In genomic region chr10:116432421-116432820, GRCm38 (mm10) we compare ENCODE assay signal across 25 mouse cellular contexts. TPM values are rescaled to one million over a fixed set of nuclear protein-coding genes. Genes with fewer than 3 reads are reported as not detected.
"Had no signal": no experiment of that assay in that cellular context is flagged by ENCODE, and none has a peak within 500 bp of the region (broad histone marks: within the 10 kb centered on the region; RNA-seq: fewer than 3 reads in every experiment).

No protein-coding gene starts in this region.

- H3K9ac ChIP-seq: kidney, embryonic 15.5 days; limb, embryonic 13.5 days; liver, embryonic 12.5 days; liver, embryonic 15.5 days; lung, embryonic 15.5 days; midbrain, embryonic 13.5 days; neural tube, embryonic 13.5 days had no signal

- H3K36me3 ChIP-seq: kidney, embryonic 15.5 days; liver, embryonic 12.5 days; liver, embryonic 15.5 days; lung, embryonic 15.5 days had no signal

- H3K27me3 ChIP-seq: kidney, embryonic 15.5 days; limb, embryonic 13.5 days; liver, embryonic 12.5 days; liver, embryonic 15.5 days; lung, embryonic 15.5 days; megakaryocyte, embryonic 14.5 days; midbrain, embryonic 13.5 days; neural tube, embryonic 13.5 days had no signal

- DNase-seq: kidney, postnatal 10 days; kidney, postnatal 36 days; layer of hippocampus, postnatal 36 days; liver; lung, adult 18-20 months; lung, postnatal 10 days; lung, postnatal 36 days; retina, postnatal 1 day; thymus, adult 2 months; thymus, postnatal 14 days; thymus, postnatal 4 days had no signal

- ATAC-seq: liver, embryonic 12.5 days; midbrain, embryonic 13.5 days; midbrain, embryonic 16.5 days had no signal

- H3K4me1 ChIP-seq: kidney, embryonic 15.5 days; liver, embryonic 12.5 days; liver, embryonic 15.5 days; lung, embryonic 15.5 days; megakaryocyte, embryonic 14.5 days; midbrain, embryonic 13.5 days; neural tube, embryonic 13.5 days had no signal

- H3K4me3 ChIP-seq: kidney, embryonic 15.5 days; limb, embryonic 10.5 days; limb, embryonic 13.5 days; liver, embryonic 12.5 days; liver, embryonic 15.5 days; lung, embryonic 15.5 days; megakaryocyte, embryonic 14.5 days; midbrain, embryonic 10.5 days; midbrain, embryonic 13.5 days; myocyte; neural tube, embryonic 13.5 days had no signal

- H3K9me3 ChIP-seq: kidney, embryonic 15.5 days; limb, embryonic 10.5 days; liver, embryonic 12.5 days; liver, embryonic 15.5 days; lung, embryonic 15.5 days; midbrain, embryonic 10.5 days; midbrain, embryonic 13.5 days; neural tube, embryonic 13.5 days had no signal

- H3K27ac ChIP-seq: kidney, embryonic 15.5 days; limb, embryonic 10.5 days; limb, embryonic 13.5 days; liver, embryonic 12.5 days; liver, embryonic 15.5 days; lung, embryonic 15.5 days; midbrain, embryonic 10.5 days; midbrain, embryonic 13.5 days; neural tube, embryonic 13.5 days; stomach, postnatal 0 days had no signal

- H3K4me2 ChIP-seq: kidney, embryonic 15.5 days; limb, embryonic 13.5 days; liver, embryonic 12.5 days; liver, embryonic 15.5 days; lung, embryonic 15.5 days; midbrain, embryonic 13.5 days; neural tube, embryonic 13.5 days had no signal

RNA-seq across cellular contexts. Expression of gene Kcnmb4, which starts 41.3 kb away (rescaled TPM):
- total RNA-seq: monocyte, adult 5-6 weeks had no signal
